In the genomic region with DNA sequence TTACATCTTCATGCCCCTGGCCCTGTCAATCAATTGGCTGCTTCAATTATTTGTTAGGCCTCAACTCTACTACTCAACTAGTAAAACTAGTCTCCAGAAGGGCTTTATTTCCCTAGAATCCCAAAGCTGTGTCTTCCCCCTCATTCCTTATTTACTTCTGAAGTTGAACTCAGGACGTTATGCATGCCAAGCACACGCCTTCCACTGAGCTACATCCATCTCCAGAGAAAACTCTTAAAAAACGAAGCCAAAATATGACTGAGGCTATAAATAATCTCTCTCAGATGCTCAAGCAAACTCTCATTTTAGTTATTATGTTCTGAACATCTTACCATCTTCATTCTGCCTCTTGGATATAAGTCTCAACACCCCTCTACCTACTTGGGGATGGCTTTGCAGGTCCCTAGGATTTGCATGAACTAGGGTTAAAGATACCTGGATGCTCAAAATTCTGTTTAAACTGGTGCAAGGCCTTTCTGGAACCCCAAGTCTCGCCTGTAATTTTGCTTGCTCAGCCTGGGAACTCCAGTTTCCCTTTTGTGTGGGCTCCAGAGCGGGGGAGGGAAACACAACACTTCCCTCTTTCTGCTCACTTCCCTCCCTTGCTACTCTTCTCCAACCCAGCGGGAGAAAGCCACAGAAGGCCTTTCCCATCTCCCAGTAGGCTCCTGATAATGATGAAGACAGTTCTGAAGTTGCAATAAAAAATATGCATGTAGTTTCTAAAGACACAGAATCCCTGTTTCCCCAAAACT, we compare ENCODE assay signal across 10 mouse cellular contexts. TPM values are rescaled to one million over a fixed set of nuclear protein-coding genes. Genes with fewer than 3 reads are reported as not detected.
A peak's percentile ranks its signal among the peaks of the same experiment; 100 is the strongest.
DNase-seq lines count a peak whose midpoint lies in the region; ATAC-seq and TF ChIP-seq lines count a peak whose summit lies in the region.
"Had no signal": no experiment of that assay in that cellular context is flagged by ENCODE, and none has a peak within 500 bp of the region (broad histone marks: within the 10 kb centered on the region; RNA-seq: fewer than 3 reads in every experiment).

No protein-coding gene starts in this region.

- peaks cover 8% of the 10 kb centered on the region for H3K36me3 ChIP-seq in heart, adult 2 months (ENCODE audit: control insufficient read depth, insufficient read depth, low read length)
- no peaks in the 10 kb centered on the region for H3K36me3 ChIP-seq in heart, embryonic 11.5 days (ENCODE audit: control insufficient read depth, insufficient read depth, low read length)
- H3K36me3 ChIP-seq in thymus, adult 2 months (ENCODE audit: control insufficient read depth, insufficient read depth, low read length) = no peaks in the 10 kb centered on the region

- H3K79me2 ChIP-seq in heart, adult 2 months (replicated peaks; ENCODE audit: control insufficient read depth, insufficient read depth, low read length) = no peaks in the 10 kb centered on the region

- no peak overlapping the region for H3K9ac ChIP-seq in heart, adult 2 months (ENCODE audit: low read depth, low read length)
- H3K9ac ChIP-seq in heart, embryonic 11.5 days (ENCODE audit: low read depth, low read length) = no peak overlapping the region

- WGBS in heart, adult 2 months = 44% methylated on average over 6 of the region's 6 CpGs
- WGBS in heart, embryonic 11.5 days (ENCODE audit: insufficient replicate concordance) = 62% methylated on average over 6 of the region's 6 CpGs
- 60% methylated on average over 6 of the region's 6 CpGs for WGBS in lung, adult 2 months
- 57% methylated on average over 6 of the region's 6 CpGs for WGBS in thymus, adult 2 months

- no peak for TF ChIP-seq EP300 in heart, adult 2 months (IDR thresholded peaks at IDR 0.05; ENCODE audit: insufficient read depth, low read depth, low read length)

- intact Hi-C loops in heart, adult 2 months (cut with DNase I) = no loop called here

- H3K27ac ChIP-seq in heart, adult 2 months = peak overlapping the region; percentile 41
- H3K27ac ChIP-seq in heart, embryonic 11.5 days (ENCODE audit: low read depth, low read length) = no peak overlapping the region
- no peak overlapping the region for H3K27ac ChIP-seq in thymus, adult 2 months (ENCODE audit: control insufficient read depth, insufficient read depth, low read length)

- peaks cover 7% of the 10 kb centered on the region for H3K4me1 ChIP-seq in heart, adult 2 months (ENCODE audit: control insufficient read depth, insufficient read depth, low read length)
- no peaks in the 10 kb centered on the region for H3K4me1 ChIP-seq in heart, embryonic 11.5 days (ENCODE audit: control insufficient read depth, insufficient read depth, low read length)
- H3K4me1 ChIP-seq in lung, adult 2 months (ENCODE audit: control insufficient read depth, insufficient read depth, low read length) = no peaks in the 10 kb centered on the region; the same call in 1 of the 2 replicates
- H3K4me1 ChIP-seq in thymus, adult 2 months (replicated peaks; ENCODE audit: control insufficient read depth, insufficient read depth, low read length) = peaks cover 3% of the 10 kb centered on the region

- TF ChIP-seq POLR2A in heart, adult 2 months (IDR thresholded peaks at IDR 0.05; ENCODE audit: insufficient read depth, low read depth, low read length) = no peak
- TF ChIP-seq POLR2A in lung, adult 2 months (IDR thresholded peaks at IDR 0.05; ENCODE audit: borderline replicate concordance, extremely low read depth, low read depth, low read length) = no peak
- no peak for TF ChIP-seq POLR2A in thymus, adult 2 months (IDR thresholded peaks at IDR 0.05; ENCODE audit: control insufficient read depth, extremely low read depth, insufficient read depth, low read length, poor library complexity)

- no peak for TF ChIP-seq CTCF in heart, adult 2 months (IDR thresholded peaks at IDR 0.05)
- TF ChIP-seq CTCF in lung, adult 2 months (IDR thresholded peaks at IDR 0.05; ENCODE audit: insufficient read depth, low read length) = no peak
- TF ChIP-seq CTCF in thymus, adult 2 months (IDR thresholded peaks at IDR 0.05; ENCODE audit: borderline replicate concordance, control insufficient read depth, extremely low read depth, insufficient read depth, low read length, poor library complexity) = no peak

- ATAC-seq in heart, embryonic 11.5 days (replicated peaks; ENCODE audit: insufficient number of reproducible peaks, low FRiP score, low TSS enrichment) = no peak
- ATAC-seq in common myeloid progenitor, adult 5-6 weeks (replicated peaks; ENCODE audit: low read depth, poor library complexity, severe bottlenecking) = peak; percentile 82
- peak; percentile 94 for ATAC-seq in megakaryocyte, adult 5-6 weeks (ENCODE audit: poor library complexity, severe bottlenecking)
- ATAC-seq: forebrain, embryonic 16.5 days; hindbrain, embryonic 16.5 days had no signal

- H3K27me3 ChIP-seq in heart, adult 2 months (ENCODE audit: control insufficient read depth, insufficient read depth, low read length) = no peaks in the 10 kb centered on the region
- H3K27me3 ChIP-seq in heart, embryonic 11.5 days (ENCODE audit: control insufficient read depth, insufficient read depth, low read length) = no peaks in the 10 kb centered on the region
- no peaks in the 10 kb centered on the region for H3K27me3 ChIP-seq in thymus, adult 2 months (ENCODE audit: control insufficient read depth, insufficient read depth, low read length)

- no peaks in the 10 kb centered on the region for H3K9me3 ChIP-seq in heart, embryonic 11.5 days (replicated peaks; ENCODE audit: control insufficient read depth, low read length)

- H3K4me3 ChIP-seq in heart, adult 2 months = no peak overlapping the region
- H3K4me3 ChIP-seq in heart, embryonic 11.5 days (ENCODE audit: low read depth, low read length) = no peak overlapping the region
- no peak overlapping the region for H3K4me3 ChIP-seq in lung, adult 2 months (replicated peaks; ENCODE audit: extremely low read depth, low read depth, low read length)
- H3K4me3 ChIP-seq in thymus, adult 2 months (ENCODE audit: control insufficient read depth, insufficient read depth, low read length) = no peak overlapping the region

- DNase-seq in heart, adult 2 months = peak in 1 of 2 experiments; percentile 48
- peak; percentile 21 to 27 for DNase-seq in lung, adult 18-20 months
- no peak for DNase-seq in lung, adult 2 months
- no peak for DNase-seq in thymus, adult 2 months
- no peak for DNase-seq in cerebellum, postnatal 36 days

- H3K4me2 ChIP-seq in heart, embryonic 11.5 days = no peak overlapping the region

RNA-seq across cellular contexts. Expression of a gene that starts 7.2 kb away (rescaled TPM):
- total RNA-seq in heart, adult 2 months (2021) = 100 to 1,000 TPM; 130 to 147 TPM
- 26.9 and 64.1 TPM in 2 replicates for polyA plus RNA-seq in heart, adult 2 months (2012; rRNA removed)
- 212 and 236 TPM in 2 replicates for polyA plus RNA-seq in heart, embryonic 11.5 days (2014; fragmentation: Nextera tagmentation; extraction: Ambion mirVana)
- 9.1 and 17.6 TPM in 2 replicates for polyA plus RNA-seq in lung, adult 2 months (2012; rRNA removed)
- total RNA-seq in common myeloid progenitor, adult 5-6 weeks (2017) = 282 and 287 TPM in 2 replicates
- 490 and 593 TPM in 2 replicates for total RNA-seq in megakaryocyte, adult 5-6 weeks (2015)
- 665 and 673 TPM in 2 replicates for total RNA-seq in megakaryocyte, adult 5-6 weeks (2017)
- 17.1 and 18.2 TPM in 2 replicates for polyA plus RNA-seq in thymus, adult 2 months (2012; rRNA removed)

Comparison
In these comparisons a context has a peak if more than half of its experiments do, and no peak if none do; other contexts are left out.
1. DNase-seq: peak in lung, adult 18-20 months (2 of 2); none in lung, adult 2 months (single experiment), thymus, adult 2 months (single experiment) and cerebellum, postnatal 36 days (0 of 2).